Mouse (Mus musculus): ENCODE results near the gene Ceacam9.

The Ceacam9 gene

DNA sequence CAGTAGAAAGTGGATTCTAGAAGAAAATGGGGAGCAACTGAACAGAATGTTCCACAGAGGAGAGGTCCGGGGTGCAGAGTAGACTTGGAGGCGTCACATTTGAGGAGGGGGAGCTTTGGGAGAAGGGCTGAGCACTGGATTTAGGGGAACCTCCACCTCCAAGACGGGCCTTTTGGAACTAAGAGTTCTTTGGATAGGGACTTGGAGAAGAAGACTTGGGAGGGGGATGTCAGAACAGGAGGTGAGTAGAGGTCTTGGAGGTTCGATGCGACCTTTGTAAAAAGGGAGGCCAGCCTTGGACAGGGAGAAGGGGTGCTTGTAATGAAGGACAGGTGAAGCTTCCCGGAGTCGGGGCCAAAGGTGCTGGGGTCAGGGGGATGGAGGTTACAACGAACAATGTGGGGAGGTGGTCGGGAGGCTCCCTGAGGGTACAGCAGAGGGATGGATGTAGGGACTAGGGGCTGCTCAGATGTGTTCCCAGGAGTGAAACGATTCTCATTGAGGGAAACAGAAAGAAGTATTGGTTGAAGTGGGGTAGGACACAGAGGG is 17.4 kb downstream of the Ceacam9 start:
- DNase-seq (ENCODE audit: low spot score in 2 of 2): no peak

- no peak for DNase-seq (ENCODE audit: low spot score in 2 of 2)
These were observed 23.6 kb downstream of the Ceacam9 start for GRCm38 (mm10) chr7:16745373-16745772.

DNA sequence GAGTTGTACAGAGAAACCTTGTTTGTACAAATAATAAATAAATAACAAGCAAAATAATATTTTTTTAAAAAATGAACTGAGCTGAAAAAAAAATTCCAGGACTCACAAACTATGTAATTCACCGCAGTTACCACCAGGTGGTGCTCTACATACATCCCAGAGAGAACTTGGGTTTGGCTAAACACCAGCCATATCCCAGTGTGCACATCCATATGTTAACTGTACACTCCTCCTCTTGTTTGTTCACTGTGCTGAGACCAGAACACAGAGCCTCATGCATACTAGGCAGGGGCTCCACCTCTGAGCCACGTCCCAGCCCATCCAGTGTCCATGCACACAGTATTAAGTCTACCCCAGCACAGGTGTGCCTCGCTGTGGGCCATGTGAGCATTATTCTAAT is 24.4 kb downstream of the Ceacam9 start:
- DNase-seq (ENCODE audit: low spot score in 2 of 2): peak in 1 of 2 experiments; percentile 50

GRCm38 (mm10) chr7:16747656-16748055 is 25.9 kb downstream of the Ceacam9 start:
- DNase-seq (ENCODE audit: low spot score in 2 of 2): no peak

DNA sequence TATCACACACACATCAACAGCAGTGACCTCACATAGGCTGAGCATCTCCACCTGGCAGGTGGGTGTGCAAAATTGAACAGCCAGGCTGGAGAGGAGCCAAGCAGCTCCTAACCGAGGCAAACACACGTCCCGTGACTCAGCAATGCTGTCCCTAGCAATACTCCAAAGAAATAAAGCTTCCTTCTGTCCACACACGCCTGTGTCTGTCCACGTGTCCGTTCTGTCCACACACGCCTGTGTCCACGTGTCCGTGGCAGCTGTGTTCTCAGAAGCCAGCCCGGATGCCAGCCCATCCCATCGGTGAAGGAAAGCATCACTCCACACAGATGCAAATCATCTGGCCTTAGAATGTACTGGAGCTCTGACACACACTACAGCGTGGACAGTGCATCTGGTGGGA is 30.3 kb downstream of the Ceacam9 start:
- peak in 1 of 2 experiments; percentile 22 for DNase-seq (ENCODE audit: low spot score in 2 of 2)

DNA sequence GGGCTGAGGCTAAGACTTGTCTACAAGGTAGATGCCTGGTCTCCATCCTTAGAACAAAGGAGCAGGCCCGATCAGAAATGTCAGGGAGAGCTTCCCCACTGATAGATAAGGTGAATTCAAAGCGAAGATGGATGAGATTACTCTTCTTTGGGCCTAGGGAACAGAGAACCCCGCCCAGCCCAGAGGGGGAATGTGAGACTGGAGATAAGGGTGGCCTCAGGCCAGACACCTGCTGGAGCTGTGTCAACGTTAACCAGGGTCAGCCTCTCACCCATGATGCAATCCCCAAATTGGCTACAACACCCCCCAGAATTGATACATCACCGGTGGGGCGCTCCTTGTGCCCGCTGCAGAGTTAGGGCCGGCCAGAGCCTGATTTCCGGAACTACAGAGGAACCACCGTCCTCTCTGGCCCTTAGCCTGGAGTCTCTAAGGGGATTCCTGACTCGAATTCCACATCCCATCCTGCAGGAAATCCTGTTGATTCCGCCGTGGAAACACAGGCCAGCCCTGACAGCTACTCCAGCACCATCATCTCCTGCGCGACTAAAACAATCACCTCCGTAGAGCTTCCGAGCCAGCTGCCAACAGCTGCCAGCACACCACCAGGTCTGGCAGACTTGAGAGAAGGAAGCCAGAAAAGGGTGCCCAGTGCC is 33.8 kb downstream of the Ceacam9 start:
- no peak for DNase-seq (ENCODE audit: low spot score in 2 of 2)

DNA sequence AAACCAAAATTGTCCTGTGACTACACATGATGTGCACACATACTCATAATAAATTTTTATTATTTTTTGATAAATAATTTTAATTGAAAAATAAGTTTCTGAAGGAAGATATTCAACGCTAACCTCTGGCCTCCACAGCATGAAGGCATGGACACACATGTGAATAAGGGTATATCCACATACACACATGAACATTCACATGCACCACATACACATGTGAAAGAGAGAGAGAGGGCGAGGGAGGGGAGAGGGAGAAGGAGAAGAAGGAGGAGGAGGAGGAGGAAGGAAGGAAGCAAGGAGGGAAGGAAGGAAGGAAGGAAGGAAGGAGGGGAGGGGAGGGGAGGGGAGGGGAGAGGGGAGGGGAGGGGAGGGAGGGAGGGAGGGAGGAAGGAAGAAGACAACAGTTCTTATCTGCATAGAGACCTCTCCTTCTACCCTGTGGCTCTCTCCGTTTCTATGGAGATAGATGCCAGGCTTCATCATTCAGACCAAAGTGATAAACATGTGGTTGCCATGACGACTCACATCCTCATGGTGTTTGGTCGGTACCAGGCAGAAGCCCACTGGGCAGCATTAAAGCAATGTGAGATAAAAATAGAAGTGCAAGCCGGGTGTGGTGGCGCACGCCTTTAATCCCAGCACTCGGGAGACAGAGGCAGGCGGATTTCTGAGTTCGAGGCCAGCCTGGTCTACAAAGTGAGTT is 37.3 kb downstream of the Ceacam9 start:
- DNase-seq (ENCODE audit: low spot score in 2 of 2): no peak

DNA sequence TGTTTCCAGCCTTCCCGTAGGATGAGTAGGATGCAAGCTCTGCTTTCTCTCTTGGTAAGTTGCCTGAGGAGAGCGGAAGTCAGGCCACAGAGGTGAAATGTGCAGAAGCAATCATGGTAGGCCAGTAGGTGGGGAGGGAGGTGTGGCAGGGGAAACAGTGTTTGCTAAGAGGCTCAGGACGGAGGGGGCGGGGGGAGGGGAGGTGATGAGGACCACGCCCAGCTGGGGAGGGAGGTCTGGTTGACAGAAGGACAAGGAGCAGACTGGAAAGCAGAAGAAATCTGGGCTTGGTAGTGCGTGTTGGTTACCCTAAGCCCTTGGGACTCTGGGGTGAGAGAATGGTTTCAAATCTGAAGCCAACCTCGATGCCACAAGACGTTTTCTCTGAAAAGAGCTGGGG is 38.6 kb downstream of the Ceacam9 start:
- no peak for DNase-seq (ENCODE audit: low spot score in 2 of 2)

GRCm38 (mm10) chr7:16761005-16761481 is 39.3 kb downstream of the Ceacam9 start:
- no peak for DNase-seq (ENCODE audit: low spot score in 2 of 2)

- DNase-seq (ENCODE audit: low spot score in 2 of 2): no peak
These were observed 39.9 kb downstream of the Ceacam9 start for GRCm38 (mm10) chr7:16761630-16762029.

DNA sequence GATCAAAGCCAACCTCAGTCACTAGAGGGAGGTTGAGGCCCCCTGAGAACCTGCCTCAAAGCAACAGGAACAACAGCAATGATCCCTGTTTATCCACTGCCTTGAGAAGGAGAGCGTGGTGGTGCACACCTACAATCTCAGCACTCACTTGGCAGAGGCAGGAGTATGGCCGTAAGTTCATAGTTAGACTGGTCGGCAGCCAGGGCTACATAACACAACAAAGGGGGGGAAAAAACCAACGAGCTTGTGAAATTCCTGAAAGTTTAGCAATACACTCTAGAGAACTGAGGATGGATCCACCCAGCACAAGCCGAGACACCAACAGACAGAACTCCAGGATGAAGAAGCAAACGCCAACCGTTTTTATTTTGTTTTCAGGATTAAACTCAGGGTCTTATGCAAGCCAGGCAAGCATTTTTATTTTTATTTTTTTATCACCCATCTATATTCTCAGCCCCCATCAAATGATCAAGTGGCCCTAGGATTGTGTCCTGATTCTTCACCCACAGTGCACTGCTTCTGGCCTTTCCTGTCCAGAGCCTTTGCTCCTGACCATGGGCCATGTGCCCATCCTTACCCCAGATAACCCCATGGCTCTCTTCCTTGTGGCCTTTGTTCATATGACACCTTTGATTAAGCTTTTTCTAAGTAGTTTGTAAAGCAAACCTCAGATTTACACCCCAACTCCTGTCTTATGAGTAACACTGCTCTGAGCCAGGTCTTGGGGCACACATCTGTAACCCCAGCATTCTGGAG is 41.9 kb downstream of the Ceacam9 start:
- no peak for DNase-seq (ENCODE audit: low spot score in 2 of 2)

GRCm38 (mm10) chr7:16766443-16766842 is 44.7 kb downstream of the Ceacam9 start:
- no peak for DNase-seq (ENCODE audit: low spot score in 2 of 2)
